Mouse (Mus musculus): ENCODE measurements around the gene Sucla2. TPM values are rescaled to one million over a fixed set of nuclear protein-coding genes. Genes with fewer than 3 reads are reported as not detected.
"Not testable (repeated sequence)": the region's sequence is repeated elsewhere in the genome, so short reads cannot be mapped to it uniquely, and the experiment has no call there.

Gene Sucla2
- total RNA-seq, 2 experiments from 2014 or later: 381 to 391 TPM

DNA sequence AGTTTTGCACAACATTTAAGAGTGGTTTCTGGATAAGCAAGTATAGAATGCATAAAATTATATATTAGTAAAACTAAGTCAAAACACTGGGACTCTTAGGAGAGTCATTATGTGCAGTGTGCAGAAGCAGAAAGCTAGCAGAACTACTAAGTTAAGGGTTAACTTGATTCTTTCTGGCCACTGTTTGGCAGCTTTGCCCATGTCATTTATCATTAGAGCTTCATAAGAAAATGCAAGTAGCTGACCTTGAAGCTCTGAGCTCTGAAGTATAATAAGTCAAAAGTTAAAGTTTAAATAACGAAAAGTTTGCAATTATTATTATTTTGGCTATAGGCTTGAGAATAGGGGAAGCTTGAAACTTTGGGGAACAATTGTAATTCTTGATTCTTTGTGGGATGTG, 89.8 kb downstream of the Sucla2 start:
- not testable (repeated sequence) for DNase-seq

DNA sequence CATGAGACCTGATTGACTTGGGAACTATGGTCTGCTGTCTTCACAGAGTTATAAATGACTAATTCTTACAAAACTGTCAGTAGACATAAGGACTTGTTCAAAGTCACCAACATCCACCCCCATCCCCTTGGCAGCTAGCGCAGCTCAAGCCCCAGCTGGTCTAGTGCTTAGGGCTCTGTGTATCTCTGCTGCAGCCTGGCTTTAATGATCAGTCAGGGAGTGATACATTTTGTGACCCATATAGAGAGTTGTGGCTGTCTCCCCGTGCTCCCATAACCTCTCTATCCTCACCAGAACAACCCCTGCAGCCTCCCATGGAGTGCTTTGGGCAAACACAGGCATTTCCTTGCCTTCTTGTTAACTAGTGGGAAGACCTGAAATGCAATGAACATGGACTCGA, 95.8 kb downstream of the Sucla2 start:
- no peak for DNase-seq

DNA sequence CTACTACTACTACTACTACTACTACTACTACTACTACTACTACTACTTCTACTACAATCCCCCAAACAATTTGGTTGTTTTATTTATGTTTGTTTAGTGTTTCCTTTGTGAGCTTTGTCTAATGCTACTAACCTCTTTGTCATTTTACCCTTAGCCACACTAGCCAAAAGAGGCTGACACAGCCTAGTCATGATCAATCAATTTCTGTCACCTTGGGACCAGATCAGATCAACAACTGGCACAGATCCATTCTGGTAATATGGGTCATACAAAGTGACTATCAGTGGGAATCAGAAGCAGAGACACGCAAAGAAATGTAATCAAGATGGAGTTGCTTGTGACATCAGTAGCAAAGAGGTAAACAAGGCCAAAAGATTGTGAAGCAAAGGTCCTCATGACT, 97.9 kb downstream of the Sucla2 start:
- DNase-seq: no peak

- no peak for DNase-seq
Observed at GRCm38 (mm10) chr14:73625469-73625868, 100.3 kb downstream of the Sucla2 start.

DNA sequence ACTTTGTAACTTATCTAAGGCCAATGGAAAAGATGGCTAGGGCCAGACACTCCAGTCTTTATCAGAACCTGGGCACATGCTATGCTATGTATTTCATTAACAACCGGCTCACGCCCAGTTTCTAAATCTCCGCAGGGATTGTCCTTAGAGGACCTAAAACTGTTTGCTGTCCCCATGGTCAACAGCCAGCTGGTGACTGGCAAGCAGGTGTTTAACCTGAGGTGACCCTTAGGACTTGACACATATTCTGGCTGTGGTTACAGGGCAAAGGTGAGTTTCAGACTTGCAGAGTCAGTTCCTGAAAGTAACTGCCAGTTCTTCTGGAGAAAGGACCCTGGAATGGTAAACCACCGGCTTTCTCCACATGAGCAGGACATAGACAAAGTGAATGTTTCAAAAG, 106.4 kb downstream of the Sucla2 start:
- DNase-seq: peak; percentile 50

DNA sequence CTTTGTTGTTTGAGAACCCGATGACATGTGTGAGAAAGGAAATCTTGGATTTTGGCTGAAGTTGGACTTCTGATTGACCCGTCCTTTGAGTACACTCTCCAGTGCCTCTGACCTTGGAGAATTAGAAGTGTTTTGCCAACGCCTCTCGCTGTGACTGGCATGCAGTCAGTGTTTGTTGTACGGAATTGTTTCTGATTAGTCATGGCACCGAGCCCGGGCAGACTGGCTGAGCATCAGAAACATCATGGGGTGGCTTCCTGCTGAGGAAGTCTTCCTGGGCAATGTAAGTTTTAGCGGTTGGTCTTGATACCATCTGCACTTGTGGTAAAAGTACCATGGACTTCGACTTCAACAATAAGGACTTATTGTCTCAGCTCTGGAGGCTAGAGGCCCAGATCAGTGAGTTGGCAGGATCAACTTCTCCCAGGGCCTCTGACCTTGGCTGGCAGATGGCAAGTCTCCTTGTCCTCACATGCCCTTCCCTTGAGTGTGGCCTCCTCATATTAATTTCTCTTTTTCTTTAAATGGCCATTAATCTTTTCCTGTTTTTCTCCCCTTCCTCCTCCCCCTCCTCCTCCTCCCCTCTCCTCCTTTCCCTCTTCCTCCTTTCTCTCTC, 107.6 kb downstream of the Sucla2 start:
- peak; percentile 82 for DNase-seq

- DNase-seq: no peak
Observed at GRCm38 (mm10) chr14:73634356-73634755, 109.2 kb downstream of the Sucla2 start.

- DNase-seq: no peak
Observed at GRCm38 (mm10) chr14:73637460-73637859, 112.3 kb downstream of the Sucla2 start.

Other genes with a start within 250 kb of the Sucla2 start
- gene Rb1, start 199.5 kb upstream of the Sucla2 start, total RNA-seq (2021): 10 to 100 TPM; 16.9 to 19.2 TPM
- 100 to 1,000 TPM; 441 to 466 TPM for gene Itm2b, start 140.0 kb upstream of the Sucla2 start, total RNA-seq (2021)
- gene Med4, start 15.3 kb upstream of the Sucla2 start, total RNA-seq (2021): 10 to 100 TPM; 24.9 to 25.3 TPM
- 1 to 10 TPM; 6.9 to 7.0 TPM for gene Nudt15, start 22.9 kb downstream of the Sucla2 start, total RNA-seq (2021)
- not detected for gene Gm21750, start 135.9 kb downstream of the Sucla2 start, total RNA-seq (2021)

All from heart, postnatal 4 days (tissue).